Mouse (Mus musculus) naive thymus-derived CD4-positive, alpha-beta T cell, adult 2 months (primary cell): ENCODE results near the gene Tmem53.

Source experiments
- DNase-seq: peaks from one replicate; pipeline ENCODE4 v3.0.0-alpha.2; 2011; ENCODE audit warnings: low read depth

Tmem53 gene

DNA sequence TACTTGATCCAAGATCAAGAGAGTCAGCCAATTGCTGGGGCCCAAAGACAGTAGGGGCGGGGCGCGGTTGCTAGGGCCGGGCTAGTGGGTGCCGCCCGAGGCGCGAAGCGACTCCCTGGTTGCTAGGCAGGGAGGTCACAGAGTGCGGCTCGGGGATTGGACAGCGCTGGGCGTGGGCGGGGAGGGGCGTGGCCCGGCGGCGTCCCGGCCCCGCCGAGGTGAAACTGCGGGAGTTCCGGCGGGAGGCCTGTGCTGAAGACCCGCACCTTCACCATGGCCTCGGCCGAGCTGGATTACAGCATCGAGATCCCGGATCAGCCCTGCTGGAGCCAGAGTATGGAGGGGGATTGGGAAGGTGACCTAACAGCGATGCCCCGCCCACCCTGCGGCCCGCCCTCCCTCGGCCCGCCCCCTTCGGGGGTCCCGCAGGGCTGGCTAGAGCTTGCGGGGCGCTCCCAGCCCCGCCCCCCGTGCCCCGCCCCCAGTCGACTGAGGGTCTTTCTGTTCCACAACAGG is at the start of gene Tmem53, which contains the start of gene Armh1:
TSS of gene Tmem53 (plus strand) at position 151 of the 516 bp plus-strand sequence.
TSS of gene Armh1 (minus strand) at position 325 of the 516 bp plus-strand sequence.
- DNase-seq, result peak; percentile 90

DNA sequence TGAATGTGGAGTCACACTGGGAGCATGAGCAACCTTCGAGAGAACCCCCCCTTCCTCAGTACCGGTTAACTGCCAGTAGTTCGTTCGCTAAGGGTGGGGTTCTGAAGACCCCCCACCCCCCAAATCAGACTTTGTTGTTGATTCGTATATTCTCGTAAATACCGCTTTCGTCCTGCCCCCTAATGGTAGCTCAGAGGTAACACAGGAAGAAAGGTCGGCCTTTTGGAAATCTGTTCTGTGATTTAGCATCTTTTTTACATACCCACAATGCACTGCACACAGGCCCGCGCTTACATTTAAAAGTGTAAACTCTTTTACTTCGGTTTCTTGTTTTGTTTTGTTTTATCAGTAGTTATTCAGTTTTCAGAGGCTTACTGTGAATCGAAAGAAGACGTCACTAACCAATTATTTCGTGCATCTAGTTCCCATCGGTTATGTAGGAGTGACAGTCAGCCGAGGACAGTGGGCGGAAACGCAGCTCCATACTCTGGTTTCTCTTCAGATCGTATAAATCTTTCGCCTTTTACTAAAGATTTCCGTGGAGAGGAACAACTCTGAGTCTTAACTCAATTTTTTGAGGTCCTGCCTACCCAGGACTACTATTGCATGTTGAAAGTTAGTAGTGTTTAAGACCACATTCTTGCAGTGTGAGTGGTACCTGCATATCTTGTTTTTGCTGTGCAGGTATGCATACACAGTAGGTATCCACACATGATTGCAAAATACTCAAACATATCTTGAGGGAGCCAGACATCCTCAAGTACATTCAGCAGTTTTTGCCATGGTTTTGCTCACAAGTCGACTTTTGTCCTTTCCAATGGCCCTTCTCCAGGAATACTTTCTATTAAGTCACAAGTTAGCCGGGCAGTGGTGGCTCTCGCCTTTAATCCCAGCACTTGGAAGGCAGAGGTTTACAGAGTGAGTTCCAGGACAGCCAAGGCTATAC is 49.4 kb upstream of the Tmem53 start:
- peak; percentile 91 for DNase-seq

DNA sequence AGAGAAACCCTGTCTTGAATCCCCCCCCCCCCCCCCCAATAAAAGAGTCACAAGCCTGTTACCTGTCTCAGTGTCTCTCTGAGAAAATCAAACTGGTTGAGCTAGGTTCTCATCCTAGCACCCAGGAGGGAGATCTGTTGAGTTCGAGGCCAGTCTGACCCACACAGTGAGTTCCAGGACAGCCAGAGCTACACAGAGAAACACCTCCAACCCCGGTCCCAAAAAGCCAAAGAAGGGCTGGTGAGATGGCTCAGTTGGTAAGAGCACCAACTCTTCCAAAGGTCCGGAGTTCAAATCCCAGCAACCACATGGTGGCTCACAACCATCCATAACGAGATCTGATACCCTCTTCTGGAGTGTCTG is 48.8 kb upstream of the Tmem53 start:
- no peak for DNase-seq

DNA sequence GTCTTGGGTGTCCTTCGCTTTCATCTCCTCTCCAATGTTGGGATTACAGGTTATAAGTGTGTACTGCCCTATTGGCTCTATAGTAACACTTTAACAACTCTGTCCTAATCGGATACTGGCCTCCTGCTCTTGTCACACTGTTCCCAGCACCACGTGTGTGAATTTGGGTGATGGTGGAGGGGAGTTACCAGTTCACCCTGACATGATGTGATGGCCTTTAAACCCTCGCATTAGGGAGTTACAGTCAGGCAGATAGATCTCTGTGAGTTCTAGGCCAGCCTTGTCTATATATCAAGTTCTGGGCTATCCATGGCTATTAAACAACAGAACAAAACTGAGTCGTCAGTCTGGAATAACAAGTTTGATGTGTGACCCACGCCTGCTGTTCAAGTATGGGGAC is 42.2 kb upstream of the Tmem53 start:
- DNase-seq, result no peak

DNA sequence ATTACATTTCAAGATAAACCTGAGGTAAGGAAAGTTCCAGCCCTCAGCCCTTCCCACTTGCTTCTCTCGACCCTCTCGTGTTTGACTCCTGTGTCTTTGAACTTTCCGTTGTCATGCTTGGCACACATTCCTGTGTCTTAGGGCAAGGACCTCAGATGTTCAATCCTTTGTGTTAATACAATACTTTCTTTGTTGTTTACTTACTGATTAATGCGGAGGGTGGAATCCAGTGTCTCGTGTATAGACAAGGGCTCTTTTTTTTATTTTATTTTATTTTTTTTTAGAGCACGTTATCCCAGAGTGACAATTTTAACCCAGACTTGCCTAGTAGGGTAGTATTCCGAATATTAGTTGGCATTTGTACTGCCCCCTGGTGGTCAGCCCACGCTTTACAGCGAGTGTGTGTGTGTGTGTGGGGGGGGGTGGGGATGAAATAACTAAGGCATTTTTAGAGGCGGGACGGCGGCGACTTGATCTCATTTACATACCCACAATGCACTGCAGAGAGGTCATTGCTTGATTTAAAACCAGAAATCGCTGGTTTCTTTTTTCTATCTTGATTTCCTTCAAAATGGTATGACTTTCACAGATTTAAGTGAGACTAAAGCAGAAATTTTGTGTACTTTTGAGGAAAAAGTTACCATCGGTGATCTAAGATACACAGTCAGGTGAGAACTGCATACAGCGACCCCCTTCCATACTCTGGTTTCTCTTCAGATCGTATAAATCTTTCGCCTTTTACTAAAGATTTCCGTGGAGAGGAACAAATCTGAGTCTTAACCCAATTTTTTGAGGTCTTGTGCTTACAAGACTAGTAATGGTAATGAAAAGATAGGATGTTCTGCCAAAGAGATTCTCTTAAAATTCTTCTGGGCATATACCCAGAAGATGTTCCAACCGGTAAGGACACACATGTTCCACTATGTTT is 41.3 kb upstream of the Tmem53 start:
- peak; percentile 94 for DNase-seq

DNA sequence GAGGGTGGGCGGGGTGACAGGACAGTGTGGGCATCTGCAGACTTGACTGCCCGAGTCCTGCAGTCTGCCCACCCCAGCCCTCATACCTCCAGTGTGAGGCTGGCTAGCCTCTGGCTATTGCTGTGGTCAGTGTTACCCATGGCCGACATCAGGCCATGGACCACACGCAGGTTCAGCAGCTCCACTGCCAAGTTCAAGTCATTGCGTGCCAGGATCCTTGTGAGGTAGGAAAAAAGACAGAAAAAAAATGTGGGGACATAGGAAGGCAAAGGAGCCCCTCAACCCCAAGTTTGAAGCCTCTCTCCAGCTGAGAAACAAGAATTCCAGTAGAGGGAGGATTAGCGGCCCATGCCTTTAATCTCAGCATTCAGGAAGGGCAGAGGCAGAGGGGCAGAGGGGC is 37.5 kb upstream of the Tmem53 start:
- no peak for DNase-seq

DNA sequence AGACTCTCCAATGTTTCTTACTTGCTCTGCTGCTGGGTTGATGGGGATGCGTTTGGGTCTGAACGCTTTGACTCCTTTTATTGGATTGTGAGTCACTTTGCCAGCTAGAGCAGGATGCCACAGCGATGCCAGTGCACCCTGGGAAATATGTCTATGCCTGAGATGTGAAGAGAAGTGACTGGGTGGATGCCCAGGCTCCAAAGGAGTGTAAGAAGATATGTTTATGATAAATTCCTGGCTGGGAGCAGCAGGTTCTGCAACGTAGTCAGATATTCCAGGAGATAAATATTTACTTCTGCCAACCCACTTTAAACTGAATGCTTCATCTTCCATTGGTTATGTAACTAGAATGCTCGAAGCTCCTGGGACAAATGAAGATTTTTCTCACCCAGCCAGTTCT is 34.7 kb upstream of the Tmem53 start:
- no peak for DNase-seq

DNA sequence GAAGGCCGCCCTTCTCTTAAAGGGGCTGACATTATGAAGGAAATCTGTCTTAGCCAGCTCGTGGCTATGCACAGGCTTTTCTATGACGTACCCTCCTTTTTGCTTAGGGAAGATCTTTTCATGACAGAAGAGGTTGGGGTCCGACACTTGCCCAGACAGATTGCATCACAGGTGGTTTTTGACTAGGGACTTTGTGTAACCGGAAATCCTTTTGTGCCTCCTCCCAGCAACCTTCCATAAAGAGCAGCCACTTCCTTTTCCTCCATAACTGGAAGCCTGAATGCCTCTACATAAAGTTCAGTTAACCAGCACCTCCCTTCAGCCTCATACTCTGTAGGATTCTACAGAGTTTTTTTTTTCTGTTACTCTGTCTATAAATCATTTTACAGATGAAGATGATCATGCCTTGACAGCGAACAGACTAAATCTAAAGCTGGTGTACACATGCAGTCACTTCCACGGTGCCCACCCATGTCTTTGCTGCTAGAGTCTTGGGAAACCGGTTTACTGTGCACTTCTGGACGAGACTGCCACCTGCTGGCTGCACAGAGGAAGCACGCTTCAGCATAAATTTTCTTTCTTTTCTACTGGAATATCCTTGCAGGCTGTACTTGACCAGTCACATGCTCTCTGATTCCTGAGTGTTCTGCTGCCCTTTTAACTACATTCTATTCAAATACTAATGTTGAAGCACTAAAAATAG is 33.1 kb upstream of the Tmem53 start:
- peak; percentile 76 for DNase-seq

DNA sequence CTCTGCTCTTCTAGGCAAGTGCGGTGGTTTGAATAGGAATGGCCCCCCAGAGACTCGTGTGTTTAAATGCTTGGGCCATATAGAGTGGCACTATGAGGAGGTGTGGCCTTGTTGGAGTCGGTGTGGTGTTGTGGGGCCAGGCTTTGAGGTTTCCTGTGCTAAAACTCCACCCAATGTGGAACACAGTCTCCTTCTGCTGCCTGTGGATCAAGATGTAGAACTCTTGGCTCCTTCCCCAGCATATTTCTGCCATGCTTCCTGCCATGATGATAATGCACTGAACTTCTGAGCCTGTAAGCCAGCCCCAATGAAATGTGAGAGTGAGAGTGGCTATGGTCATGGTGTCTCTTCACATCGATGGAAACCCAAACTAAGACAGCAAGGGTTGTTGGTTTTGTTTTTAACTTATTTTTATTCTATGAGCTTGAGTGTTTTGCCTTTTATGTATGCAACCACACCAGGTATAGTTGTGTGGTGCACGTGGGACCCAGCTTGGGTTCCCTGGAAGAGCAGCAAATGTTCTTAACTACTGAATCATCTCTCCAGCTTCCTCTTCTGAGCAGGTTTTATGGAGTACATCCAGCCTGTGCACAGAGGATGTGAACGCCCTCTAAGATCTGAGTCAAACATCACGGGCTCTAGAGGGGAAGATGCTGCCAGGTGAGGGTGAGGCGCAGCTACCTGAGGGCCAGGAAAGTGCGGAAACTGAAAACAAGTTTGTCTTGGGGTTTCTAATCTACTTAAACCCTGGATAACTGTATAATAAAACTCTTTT is 30.8 kb upstream of the Tmem53 start:
- no peak for DNase-seq

DNA sequence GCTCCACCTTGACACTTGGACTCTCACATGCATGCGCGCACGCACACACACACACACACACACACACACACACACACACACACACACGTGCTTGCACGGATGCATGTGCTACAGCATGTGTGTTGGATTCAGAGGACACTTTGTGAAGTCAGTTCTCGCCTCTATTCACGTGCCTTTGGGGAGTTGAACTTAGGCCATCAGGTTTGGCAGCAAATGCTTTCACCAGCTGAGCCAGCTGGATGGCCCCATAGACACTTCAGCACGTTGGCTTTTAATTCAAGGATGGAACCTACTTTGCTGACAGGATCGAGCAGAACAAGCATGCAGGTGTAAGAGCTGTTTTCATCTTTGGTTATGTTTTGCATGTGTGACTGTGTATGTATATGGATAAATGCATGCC is 29.9 kb upstream of the Tmem53 start:
- DNase-seq, result no peak

DNA sequence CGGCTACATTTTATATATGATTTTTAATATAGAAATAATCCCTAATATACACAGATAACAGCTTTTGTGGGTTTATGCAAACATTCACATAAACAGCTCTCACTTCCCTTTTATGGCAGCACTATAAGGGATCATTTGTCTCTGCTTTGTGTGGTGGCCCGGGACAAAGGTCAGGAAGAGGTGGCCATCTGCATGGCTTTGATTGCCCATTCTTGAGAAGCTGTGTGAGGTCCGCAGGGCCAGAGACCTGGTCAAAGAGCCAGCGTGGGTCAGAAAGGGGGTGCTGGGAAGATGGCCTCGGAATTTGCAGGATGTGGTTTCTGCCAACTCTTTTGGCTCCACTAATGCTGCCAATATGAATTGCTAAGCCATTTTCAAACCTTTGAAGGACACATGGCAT is 28.8 kb upstream of the Tmem53 start:
- no peak for DNase-seq

DNA sequence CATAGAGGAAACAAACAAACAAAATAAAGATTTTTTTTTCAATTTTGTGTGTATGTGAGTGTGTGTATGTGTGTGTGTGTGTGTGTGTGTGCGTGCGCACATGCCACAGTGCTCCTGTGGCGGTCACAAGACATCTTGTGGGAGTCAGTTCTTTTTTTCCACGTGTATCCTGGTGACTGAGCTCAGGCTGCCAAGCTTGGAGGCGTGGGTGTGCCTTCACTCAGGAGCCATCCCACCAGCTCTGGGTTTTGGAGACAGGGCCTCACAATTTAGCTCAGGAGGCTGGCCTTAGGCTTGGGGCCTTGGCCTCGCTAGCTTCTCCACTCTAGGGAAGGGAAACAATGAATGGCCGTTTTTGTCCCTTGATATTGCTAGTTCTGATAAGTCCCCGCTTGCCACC is 27.6 kb upstream of the Tmem53 start:
- DNase-seq, result no peak

DNA sequence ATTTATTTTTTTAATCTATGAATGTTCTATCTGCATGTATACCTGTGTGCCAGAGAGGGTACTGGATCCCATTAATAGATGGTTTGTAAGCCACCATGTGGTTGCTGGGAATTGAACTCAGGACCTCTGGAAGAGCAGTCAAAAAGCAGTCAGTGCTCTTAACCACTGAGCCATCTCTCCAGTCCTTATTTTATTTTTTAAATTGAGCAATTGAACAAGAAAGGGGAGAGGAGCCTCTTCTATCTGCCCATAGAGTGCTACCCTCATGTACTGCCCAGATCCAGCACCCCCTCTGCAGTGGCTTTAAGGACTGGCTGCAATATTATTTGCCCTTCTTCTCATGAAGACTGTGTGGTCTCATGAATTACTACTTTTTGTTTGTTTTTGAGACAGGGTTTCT is 26.5 kb upstream of the Tmem53 start:
- no peak for DNase-seq

DNA sequence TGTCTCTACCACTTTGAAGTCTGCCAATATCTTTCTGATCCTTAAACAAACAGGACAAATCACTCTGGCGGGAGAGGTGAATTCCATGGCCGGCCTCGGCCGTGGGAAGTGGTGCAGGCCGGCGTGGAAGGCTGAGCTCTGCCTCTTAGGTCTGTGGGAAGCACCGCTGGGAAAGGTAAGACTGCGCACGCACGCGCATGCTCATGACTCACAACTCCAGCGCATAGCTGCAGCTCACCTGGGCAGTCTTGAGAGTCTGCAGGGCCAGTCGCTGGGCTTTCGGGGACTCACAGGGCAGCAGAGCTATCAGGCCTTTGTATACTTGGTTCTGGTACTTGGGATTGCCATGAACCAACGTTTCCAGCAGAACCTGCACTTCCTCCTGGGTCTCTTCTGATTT is 22.2 kb upstream of the Tmem53 start:
- no peak for DNase-seq

DNA sequence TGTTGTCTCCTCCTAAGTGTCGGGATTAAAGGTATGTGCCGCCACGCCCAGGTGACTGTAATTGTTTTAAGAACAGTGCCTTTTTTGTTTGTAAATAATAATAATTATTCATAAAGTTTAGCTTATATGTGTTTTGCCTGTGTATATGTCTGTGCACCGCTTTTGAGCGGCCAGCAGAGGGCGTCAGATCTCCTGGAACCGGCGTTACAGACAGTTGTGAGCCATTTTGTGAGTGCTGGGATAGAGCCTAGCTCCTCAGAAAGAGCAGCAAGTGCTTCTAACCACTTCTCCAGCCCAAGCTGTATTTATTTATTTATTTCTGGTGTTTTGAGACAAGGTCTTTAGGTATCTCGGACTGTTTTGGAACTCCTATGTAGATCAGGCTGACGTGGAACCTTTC is 21.4 kb upstream of the Tmem53 start:
- DNase-seq, result no peak

DNA sequence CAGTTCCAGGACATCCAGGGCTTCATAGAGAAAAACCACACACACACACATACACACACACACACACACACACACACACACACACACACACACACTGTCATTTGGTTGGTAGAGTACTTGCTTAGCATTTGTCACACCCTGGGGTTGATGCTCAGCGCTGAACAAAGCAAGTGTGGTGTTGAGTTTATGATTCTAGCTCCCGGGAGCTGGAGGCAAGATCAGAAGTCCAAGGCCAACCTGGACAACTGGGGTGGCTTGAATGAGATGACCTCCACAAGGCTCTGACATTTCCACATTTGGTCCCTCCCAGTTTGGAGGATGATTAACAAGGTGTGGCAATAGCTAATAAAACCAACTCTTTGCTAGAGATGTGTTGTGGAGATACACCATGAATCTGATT is 20.5 kb upstream of the Tmem53 start:
- DNase-seq, result no peak

DNA sequence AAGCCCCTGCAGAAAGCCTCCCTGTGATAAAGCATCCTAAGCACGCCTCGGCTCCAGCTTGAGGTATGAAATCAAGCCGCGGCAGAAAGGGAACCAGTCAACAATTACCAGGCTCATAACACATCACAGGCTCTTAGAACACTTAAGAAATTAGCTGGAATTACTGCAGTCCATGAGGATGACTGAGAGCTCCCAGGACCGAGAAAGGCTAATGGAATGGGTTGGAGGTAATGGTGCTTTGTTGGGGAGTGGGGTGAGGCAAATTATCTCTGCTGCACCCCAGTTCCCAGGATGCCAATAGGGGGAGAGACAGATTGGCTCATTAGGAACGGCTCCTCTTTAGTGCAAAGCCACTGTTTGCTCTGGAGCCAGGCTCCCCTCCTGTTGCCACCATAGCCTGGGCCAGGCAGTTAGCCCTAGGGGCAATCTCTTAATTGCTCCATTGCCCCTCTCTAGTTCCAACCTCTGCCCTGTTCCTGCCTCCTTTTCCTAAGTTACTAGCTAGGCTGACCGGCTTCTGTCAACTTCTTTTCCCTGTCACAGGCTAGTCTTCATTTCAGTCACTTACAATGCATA is 17.5 kb upstream of the Tmem53 start:
- no peak for DNase-seq

DNA sequence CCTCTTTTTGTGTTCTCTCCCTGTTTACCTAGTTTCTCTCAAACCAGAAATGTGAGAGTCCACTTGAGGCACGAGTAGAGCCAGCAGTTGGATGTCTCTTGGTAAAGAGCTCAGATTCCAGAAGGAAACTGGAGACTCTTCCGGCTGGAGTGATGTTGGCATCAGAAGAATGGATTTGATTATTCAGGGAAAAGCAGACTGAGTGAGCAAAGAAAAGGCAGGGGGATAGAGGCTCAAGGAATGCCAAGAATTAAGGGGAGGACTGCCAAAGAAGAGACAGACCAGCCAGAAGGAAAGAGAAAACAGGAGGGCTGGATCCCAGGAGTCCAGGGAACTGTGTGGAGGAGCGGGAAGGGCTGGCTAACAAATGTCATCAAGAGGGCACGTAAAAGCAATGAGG is 15.9 kb upstream of the Tmem53 start:
- DNase-seq, result no peak

DNA sequence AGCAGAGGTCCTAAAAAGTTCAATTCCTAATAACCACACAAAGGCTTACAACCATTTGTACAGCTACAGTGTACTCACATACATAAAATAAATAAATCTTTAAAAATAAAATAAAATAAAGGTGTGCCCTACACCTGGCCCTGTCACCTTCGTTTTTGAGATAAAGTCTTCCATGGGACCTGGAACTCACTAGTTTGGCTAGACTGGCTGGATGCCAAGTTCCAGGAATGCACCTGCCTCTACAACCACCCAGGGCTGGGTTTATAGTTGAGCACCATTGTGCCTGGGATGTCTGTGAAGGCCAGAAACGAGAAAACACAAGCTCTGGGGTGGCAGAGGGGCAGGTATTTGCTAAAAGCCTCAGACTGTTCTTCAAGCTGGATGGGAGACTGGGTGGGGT is 12.6 kb upstream of the Tmem53 start:
- no peak for DNase-seq

DNA sequence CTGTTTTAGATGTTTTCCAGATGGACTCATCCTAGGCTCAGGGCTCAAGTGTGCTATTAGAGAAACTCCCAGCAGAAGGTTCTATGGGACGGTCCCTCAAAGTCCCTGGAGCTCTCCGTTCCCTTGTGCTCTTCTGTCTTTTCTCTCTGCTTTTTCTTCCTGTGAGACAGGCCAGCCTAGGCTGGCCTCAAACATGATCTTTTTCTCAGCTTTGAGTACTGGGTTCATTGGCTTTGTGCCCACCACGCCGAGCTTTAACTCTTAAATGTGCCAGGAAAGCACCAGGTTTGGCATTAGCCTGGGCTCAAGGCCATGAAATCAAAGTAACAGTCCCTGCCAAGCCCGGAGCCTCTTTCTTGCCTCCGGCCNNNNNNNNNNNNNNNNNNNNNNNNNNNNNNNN is 10.9 kb upstream of the Tmem53 start:
- DNase-seq, result no peak

DNA sequence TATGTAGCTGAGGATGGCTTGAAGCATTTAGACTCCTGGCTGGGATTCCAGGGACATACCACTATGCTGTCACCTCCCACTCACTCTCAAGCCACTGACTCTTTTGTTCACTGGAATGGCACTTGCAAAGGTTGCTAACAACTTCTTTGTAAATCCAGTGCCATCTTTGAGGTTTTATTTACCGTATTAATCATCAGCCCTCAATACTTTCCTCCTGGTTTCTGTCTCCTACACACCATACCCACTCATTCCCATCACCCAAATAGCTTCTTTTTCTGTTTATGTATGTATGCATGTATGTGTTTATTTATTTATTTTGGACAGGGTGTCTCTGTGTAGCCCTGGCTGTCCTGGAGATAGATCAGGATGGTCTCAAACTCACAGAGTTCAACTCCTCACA is 769 bp upstream of the Tmem53 start:
- DNase-seq, result peak; percentile 28
